Mouse (Mus musculus): ENCODE results near the gene Igf1. TPM values are rescaled to one million over a fixed set of nuclear protein-coding genes. Genes with fewer than 3 reads are reported as not detected.

Gene Igf1
- polyA plus RNA-seq, 1 experiment, result 56.0 TPM

DNA sequence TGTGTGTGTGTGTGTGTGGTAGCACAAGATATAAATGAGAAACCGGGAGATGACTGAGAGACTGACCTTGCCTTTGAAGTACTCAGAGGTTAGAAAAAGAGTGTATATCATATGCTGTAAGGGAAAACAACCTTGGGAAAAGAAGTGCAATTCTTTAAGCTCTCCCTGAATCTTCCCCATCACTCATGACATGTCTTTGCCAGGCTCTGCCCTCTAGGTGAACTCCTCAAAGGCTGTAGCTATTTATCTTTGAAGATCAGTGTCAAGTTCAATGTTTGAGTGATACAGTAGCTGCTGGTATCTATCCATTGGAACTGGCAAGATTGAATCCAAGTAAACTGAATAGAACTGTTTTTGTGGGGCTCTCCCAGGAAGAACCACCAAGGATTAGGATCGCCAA lies 9.2 kb downstream of the Igf1 start:
- WGBS, result 85% methylated on average over 2 of the region's 2 CpGs
- no peak for DNase-seq (ENCODE audit: low read depth in 1 of 2, low spot score in 2 of 2)
- Histone ChIP-seq H3K27me3 (ENCODE audit: control insufficient read depth, insufficient read depth, low read length) (no peaks in the 10 kb centered on the region), H3K36me3 (ENCODE audit: control insufficient read depth, insufficient read depth, low read length) (no peaks in the 10 kb centered on the region), H3K4me1 (ENCODE audit: control insufficient read depth, insufficient read depth, insufficient read length) (no peaks in the 10 kb centered on the region), H3K27ac (ENCODE audit: insufficient read depth, low read length) (no peak overlapping the region), H3K4me3 (ENCODE audit: extremely low read depth, insufficient read depth, insufficient read length) (no peak overlapping the region)
- no peak for TF ChIP-seq POLR2A (IDR thresholded peaks at IDR 0.05; ENCODE audit: low read depth, low read length)
- TF ChIP-seq CTCF (IDR thresholded peaks at IDR 0.05; ENCODE audit: extremely low read depth, insufficient read depth, insufficient read length, insufficient replicate concordance), result no peak

DNA sequence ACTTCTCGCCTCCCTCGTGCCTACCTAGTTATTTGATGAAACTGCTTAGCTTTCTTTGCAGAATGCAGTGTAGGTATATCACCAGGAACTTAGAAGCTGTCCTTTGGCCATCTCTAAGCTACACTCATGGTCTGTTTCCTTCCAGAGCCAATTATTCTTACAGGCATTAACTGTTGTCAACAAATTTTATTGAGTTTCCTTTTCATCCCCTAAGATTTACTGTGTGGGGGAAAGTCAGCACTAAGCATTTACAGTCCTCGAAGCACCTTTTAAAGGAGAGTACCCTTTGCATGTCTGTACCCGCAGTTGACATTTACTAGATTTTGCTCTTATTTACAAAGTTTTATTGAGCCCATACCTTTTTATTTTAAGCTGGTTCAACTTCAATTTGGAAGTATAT lies 9.6 kb downstream of the Igf1 start:
- H3K36me3 ChIP-seq (ENCODE audit: control insufficient read depth, insufficient read depth, low read length), result no peaks in the 10 kb centered on the region
- no peaks in the 10 kb centered on the region for H3K4me1 ChIP-seq (ENCODE audit: control insufficient read depth, insufficient read depth, insufficient read length)
- WGBS, result 70% methylated on average over 4 of the region's 4 CpGs
- H3K27ac ChIP-seq (ENCODE audit: insufficient read depth, low read length), result no peak overlapping the region
- no peaks in the 10 kb centered on the region for H3K27me3 ChIP-seq (ENCODE audit: control insufficient read depth, insufficient read depth, low read length)
- no peak for DNase-seq (ENCODE audit: low read depth in 1 of 2, low spot score in 2 of 2)
- no peak for TF ChIP-seq CTCF (IDR thresholded peaks at IDR 0.05; ENCODE audit: extremely low read depth, insufficient read depth, insufficient read length, insufficient replicate concordance)
- H3K4me3 ChIP-seq (ENCODE audit: extremely low read depth, insufficient read depth, insufficient read length), result no peak overlapping the region

DNA sequence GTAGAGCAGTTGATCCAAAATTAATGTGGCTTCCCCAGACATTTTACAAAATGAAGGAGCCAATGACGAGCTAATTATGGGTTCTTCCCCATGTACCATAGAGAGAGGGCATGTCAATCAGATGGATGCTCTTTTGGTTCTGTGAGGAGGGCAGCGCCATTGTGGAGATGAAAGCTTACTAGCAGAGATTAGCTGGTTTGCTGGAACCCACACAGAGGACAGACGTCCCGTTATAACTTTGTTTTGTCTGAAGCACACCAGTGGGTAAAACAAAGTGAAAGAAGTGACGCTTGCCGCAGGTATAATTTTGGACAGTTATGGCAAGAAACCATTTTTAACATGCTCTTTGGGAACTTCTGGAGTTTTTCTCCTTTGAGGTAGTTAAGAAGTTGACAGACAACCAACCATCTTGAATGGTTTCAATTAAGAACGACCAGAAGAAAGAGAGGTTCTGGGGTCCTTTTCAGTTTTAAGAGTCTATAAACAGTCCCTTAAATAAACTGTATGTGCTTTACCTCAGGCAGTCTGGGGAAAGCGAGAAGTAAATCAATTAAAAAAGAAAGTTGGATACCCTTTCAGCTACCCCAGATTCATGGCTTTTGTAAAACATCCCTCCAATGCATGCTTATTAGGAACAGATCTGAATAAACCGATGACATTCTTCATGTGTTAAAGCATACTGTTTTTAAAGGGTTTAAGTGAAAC lies 10.4 kb downstream of the Igf1 start:
- WGBS, result 86% methylated on average over 9 of the region's 9 CpGs

DNA sequence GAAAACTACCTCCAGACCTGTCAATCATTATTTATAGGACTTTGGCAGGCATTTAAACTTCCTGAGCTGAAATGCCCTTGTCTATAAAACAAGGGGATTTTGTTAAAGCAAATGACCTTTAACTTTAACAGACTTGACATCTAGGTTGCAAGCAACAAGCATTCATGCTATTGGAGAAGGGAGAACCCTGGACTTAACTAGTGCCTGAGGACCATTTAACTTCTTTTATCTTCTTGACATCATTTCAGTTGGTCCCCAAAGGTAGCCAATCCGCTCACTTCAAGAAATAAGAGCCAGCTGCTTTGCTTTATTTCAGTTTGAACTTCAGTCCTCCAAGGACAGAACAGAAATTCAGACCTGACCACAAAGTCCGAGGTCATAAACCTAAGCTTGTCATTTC lies 11.1 kb downstream of the Igf1 start:
- no peak for DNase-seq (ENCODE audit: low read depth in 1 of 2, low spot score in 2 of 2)
- no peak overlapping the region for H3K27ac ChIP-seq (ENCODE audit: insufficient read depth, low read length)
- no peaks in the 10 kb centered on the region for H3K27me3 ChIP-seq (ENCODE audit: control insufficient read depth, insufficient read depth, low read length)
- H3K4me1 ChIP-seq (ENCODE audit: control insufficient read depth, insufficient read depth, insufficient read length), result no peaks in the 10 kb centered on the region
- no peak overlapping the region for H3K4me3 ChIP-seq (ENCODE audit: extremely low read depth, insufficient read depth, insufficient read length)
- WGBS, result 76% methylated on average over 2 of the region's 2 CpGs
- TF ChIP-seq CTCF (IDR thresholded peaks at IDR 0.05; ENCODE audit: extremely low read depth, insufficient read depth, insufficient read length, insufficient replicate concordance), result no peak
- H3K36me3 ChIP-seq (ENCODE audit: control insufficient read depth, insufficient read depth, low read length), result no peaks in the 10 kb centered on the region

More for the DNA sequence above, 10.4 kb downstream of the Igf1 start:
- no peaks in the 10 kb centered on the region for H3K27me3 ChIP-seq (ENCODE audit: control insufficient read depth, insufficient read depth, low read length)
- no peak overlapping the region for H3K27ac ChIP-seq (ENCODE audit: insufficient read depth, low read length)
- no peak for DNase-seq (ENCODE audit: low read depth in 1 of 2, low spot score in 2 of 2)
- TF ChIP-seq CTCF (IDR thresholded peaks at IDR 0.05; ENCODE audit: extremely low read depth, insufficient read depth, insufficient read length, insufficient replicate concordance), result no peak
- TF ChIP-seq POLR2A (IDR thresholded peaks at IDR 0.05; ENCODE audit: low read depth, low read length), result no peak
- H3K4me1 ChIP-seq (ENCODE audit: control insufficient read depth, insufficient read depth, insufficient read length), result no peaks in the 10 kb centered on the region
- no peak overlapping the region for H3K4me3 ChIP-seq (ENCODE audit: extremely low read depth, insufficient read depth, insufficient read length)
- H3K36me3 ChIP-seq (ENCODE audit: control insufficient read depth, insufficient read depth, low read length), result no peaks in the 10 kb centered on the region

DNA sequence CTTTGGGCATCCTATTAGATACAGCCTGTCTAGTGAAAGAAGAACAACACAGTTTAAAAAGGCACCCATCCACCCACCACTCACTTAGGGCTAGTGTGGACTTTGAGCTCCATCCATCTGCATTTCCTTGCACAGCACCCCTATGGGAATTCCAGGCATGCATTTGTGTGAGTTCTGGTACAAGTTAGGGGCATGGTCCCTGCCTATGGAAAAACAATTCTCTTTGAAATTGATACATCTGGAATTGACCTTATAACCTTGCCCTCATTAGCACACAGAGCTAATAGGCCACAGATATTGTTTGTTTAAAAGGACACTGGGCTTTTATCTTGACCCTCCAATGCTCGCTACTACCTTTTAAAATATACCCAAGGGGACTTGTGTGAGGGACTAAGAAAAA lies 11.6 kb downstream of the Igf1 start:
- WGBS, result 79% methylated on average over 1 of the region's 1 CpGs
- no peak for TF ChIP-seq CTCF (IDR thresholded peaks at IDR 0.05; ENCODE audit: extremely low read depth, insufficient read depth, insufficient read length, insufficient replicate concordance)
- no peak for TF ChIP-seq POLR2A (IDR thresholded peaks at IDR 0.05; ENCODE audit: low read depth, low read length)
- Histone ChIP-seq H3K27me3 (ENCODE audit: control insufficient read depth, insufficient read depth, low read length) (no peaks in the 10 kb centered on the region), H3K4me3 (ENCODE audit: extremely low read depth, insufficient read depth, insufficient read length) (no peak overlapping the region), H3K36me3 (ENCODE audit: control insufficient read depth, insufficient read depth, low read length) (no peaks in the 10 kb centered on the region), H3K4me1 (ENCODE audit: control insufficient read depth, insufficient read depth, insufficient read length) (no peaks in the 10 kb centered on the region), H3K27ac (ENCODE audit: insufficient read depth, low read length) (no peak overlapping the region)
- no peak for DNase-seq (ENCODE audit: low read depth in 1 of 2, low spot score in 2 of 2)

DNA sequence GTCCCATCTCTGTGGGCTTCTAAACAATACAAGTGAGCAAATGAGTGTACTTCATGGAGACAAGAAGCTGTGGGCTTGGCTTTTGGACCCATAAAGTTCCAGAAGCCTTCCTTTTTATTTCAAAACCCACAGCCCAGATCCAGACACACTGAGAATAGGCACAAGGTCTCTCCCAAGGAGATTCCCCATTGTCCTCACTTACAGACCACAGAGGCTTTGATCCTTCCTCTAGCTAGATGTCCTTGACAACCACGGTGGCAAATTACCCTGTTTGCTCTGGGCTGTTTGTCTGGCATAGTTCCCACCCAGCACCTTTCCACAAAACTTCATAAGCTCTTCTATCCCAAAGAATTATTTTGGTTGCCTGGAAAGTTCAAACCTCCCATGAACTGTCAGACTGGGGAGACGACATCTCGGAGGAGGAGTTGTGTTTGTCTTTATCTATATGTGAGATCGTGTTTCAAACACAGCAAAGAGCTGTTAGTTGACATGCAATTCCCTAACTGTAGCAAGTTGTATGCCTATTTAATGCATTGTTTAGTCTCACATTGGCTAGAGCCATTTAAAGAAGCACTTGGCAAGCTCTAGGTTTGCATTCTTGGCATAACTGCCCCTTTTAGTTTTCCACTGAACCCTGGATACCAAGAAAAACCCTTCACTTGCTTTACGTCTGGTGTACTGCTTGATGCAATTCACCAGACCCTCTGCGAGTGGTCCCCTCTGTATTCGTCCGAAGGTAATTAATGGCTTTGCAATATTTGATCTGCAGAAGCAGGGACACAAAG lies 14.0 kb downstream of the Igf1 start:
- no peaks in the 10 kb centered on the region for H3K36me3 ChIP-seq (ENCODE audit: control insufficient read depth, insufficient read depth, low read length)
- H3K27ac ChIP-seq (ENCODE audit: insufficient read depth, low read length), result no peak overlapping the region
- TF ChIP-seq POLR2A (IDR thresholded peaks at IDR 0.05; ENCODE audit: low read depth, low read length) (no peak), CTCF (IDR thresholded peaks at IDR 0.05; ENCODE audit: extremely low read depth, insufficient read depth, insufficient read length, insufficient replicate concordance) (no peak)
- no peaks in the 10 kb centered on the region for H3K4me1 ChIP-seq (ENCODE audit: control insufficient read depth, insufficient read depth, insufficient read length)
- DNase-seq (ENCODE audit: low read depth in 1 of 2, low spot score in 2 of 2), result no peak
- no peak overlapping the region for H3K4me3 ChIP-seq (ENCODE audit: extremely low read depth, insufficient read depth, insufficient read length)
- no peaks in the 10 kb centered on the region for H3K27me3 ChIP-seq (ENCODE audit: control insufficient read depth, insufficient read depth, low read length)
- WGBS, result 81% methylated on average over 8 of the region's 8 CpGs

DNA sequence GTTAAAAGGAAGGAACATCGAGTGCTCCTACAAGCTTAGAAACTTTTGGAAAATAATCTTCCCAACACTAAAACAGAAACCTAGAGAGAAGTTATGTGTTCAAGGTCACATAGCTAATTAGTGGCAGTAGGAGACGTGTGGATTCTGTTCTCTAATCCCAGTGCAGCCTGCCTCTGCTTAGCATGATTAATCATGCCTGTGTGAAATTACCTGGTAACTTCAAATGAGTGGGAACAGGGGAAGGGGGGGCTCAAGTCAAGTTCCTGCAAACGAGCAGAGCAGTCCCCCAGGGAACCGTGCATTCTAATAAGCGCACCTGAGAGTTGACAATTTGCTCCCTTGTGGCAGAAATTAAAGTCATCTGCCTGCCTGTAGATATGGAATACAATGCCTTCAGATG lies 14.8 kb downstream of the Igf1 start:
- WGBS, result 71% methylated on average over 5 of the region's 5 CpGs
- Histone ChIP-seq H3K36me3 (ENCODE audit: control insufficient read depth, insufficient read depth, low read length) (no peaks in the 10 kb centered on the region), H3K27ac (ENCODE audit: insufficient read depth, low read length) (no peak overlapping the region), H3K4me1 (ENCODE audit: control insufficient read depth, insufficient read depth, insufficient read length) (no peaks in the 10 kb centered on the region), H3K27me3 (ENCODE audit: control insufficient read depth, insufficient read depth, low read length) (no peaks in the 10 kb centered on the region), H3K4me3 (ENCODE audit: extremely low read depth, insufficient read depth, insufficient read length) (no peak overlapping the region)
- no peak for DNase-seq (ENCODE audit: low read depth in 1 of 2, low spot score in 2 of 2)
- TF ChIP-seq POLR2A (IDR thresholded peaks at IDR 0.05; ENCODE audit: low read depth, low read length) (no peak), CTCF (IDR thresholded peaks at IDR 0.05; ENCODE audit: extremely low read depth, insufficient read depth, insufficient read length, insufficient replicate concordance) (no peak)

All from spleen, adult 2 months (tissue).